Mouse (Mus musculus): ENCODE data around the gene Nt5c.
"Not testable (repeated sequence)": the region's sequence is repeated elsewhere in the genome, so short reads cannot be mapped to it uniquely, and the experiment has no call there.

Nt5c gene

DNA sequence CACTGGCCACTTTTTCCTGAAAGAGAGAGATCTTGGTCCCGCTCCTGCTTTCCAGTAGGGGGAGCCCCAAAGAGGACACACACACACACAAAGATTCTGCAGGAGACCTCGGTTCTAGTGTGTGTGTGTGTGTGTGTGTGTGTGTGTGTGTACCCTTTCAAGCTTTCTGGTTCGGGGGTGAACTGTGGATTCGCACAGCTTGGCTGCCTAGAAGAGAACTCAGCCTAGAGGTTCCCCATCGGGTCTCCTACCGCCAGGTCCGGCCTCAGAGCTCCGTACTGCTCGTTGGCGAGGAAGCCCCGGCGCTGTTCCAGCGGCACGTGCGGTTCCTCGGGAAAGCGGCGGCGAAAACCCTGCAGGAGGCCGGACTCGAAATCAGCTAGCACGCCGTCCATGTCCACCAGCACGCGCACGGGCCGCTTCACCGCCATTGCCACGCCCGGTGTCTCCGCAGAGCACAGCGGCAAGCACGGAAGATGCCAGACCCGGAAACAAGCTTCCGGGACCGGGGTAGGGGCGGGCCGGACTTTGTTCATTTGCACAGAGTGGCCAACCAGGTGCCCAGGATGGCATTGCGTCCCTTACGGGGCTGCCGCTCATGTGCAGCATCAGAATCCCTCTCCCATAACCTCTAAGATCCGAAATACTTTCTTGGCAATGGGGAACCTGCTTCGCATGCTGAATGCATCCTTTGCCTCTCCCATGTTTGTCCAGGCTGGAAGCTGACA lies at the start of gene Nt5c:
TSS of gene Nt5c (minus strand) at position 507 of the 728 bp plus-strand sequence.
- peak; percentile 77 to 82 for DNase-seq

DNA sequence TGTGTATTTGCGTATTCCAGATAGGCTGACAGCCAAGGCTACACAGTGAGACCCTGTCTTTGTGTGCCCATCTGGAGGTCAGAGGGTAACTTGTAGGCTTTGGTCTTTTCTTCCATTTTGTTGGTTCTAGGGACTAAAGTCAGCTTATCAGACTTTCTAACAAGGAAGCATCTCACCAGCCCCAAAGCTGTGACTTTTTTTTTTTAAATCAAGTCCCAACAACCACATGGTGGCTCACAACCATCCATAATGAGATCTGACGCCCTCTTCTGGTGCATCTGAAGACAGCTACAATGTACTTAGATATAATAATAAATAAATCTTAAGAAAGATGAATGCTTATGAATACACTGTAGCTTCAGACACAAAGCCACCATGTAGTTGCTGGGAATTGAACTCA lies 46.4 kb upstream of the Nt5c start:
- DNase-seq, result no peak

DNA sequence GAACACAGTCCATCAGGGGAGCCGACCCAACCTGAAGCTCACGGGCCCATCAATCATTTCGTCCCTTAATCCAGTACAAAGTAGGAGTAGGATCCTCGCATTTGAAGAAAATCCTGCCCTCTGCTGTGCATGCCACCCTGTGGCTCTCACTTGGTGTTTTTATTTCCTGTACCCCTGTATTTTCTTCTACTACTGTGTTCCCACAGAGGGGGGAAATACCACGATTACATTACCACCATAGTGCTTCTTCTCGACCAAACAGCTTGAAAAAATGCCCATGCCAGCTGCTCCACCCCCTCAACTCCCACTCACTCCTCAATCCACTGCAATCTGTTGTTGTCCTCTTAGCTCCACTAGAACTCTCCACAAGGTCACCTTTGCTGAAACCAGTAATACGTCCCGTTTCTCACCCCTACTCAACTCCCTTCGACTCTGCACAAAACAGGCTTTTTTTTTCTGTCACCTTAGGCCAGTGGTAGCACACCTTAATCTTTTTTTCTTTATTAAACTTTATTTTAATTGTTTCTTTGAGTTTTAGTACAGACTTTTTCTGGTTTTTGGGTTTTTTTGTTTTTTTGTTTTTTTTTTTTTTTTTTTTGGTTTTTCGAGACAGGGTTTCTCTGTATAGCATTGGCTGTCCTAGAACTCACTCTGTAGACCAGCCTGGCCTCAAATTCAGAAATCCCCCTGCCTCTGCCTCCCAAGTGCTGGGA lies 45.4 kb upstream of the Nt5c start:
- DNase-seq, result no peak

DNA sequence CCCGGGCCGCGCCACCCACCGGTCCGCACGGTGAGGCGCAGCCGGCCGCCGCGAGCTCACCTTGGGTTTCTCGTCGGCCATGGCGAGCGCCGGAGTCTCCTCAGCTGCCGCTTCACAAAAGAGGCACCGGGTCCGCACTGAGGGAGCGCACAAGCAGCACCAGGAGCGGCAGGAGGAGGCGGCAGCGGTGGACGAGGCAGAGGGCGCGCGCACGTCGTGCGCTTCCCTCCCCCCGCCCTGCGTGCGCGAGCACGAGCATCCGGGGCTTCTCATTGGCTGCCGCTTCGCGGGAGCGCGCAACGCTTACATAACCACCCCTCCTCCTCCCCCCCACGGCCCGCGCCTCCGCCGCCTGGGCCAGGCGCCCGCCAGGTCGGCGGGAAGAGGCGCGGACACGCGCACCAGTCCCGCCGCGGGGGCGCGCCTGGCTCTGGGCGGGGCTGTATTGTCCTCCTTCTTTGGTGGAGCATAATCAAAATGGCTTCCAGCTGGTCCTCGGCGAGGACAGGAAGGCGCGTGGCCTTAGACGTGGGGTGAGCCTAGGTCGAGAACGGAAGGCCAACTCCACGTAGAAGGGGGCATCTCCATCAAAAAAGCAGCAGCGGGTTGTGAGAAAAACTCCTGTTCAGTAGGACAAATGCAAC lies 44.5 kb upstream of the Nt5c start, which contains the start of gene Sumo2:
TSS of gene Sumo2 (minus strand) at position 239 of the 644 bp plus-strand sequence.
- peak; percentile 96 to 97 for DNase-seq

DNA sequence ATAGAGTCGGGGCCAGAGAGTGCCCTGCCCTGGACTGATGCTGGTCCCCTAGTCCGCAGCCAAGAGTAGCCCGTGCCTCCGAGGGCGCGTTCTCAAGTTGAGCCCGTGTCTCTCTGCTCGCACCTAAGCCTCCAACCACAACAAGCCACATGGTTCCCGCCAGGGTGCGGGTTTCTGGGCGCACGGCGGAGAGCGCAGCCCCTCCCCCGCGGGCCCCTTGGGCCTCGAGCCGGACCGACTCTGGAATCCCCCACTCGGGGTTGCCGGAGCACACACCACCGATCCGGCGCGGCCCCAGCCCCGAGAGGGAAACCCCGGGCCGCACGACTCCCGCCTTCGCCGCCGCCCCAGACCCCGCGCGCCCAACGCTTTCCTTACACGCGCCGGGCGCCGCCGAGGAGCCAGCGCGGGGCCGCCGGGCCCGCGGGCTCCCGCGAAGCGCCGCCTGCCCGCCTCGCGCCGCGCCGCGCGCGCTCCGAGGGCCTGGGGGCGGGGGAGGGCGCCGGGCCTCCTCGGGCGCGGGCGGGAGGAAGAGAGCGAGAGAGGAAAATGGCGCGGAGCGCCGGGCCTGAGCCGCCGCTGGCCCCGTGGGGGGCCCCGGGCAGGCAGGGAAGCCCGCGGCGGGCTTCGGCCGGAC lies 43.9 kb upstream of the Nt5c start:
- peak; percentile 53 to 54 for DNase-seq

DNA sequence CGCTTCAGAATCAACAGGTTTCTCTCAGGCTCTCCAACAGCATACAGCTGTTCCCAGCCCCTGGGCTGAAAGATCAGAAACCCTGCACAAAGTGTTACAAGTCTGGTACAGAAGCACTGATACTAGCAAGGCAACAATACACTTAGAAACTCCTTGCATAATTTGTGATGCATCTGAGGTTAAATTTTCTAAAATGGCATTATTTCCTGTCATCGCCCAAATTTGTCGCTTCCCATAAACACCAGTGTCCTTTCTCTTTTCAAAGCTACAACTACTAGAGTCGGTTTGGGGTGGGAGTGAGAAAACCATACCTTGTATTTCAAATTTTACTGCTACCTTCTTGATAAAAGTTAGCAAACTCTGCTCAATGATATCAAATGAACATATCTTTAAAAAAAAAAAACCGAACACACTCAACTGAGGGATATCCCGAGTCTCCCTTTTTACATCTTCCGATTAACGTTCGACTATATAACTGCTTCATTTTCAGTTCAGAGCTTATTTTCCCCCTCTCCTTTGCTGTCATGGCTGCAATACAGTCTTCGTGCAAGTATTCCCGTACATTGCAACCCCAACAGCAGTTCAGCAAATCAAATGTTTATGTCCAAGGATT lies 43.2 kb upstream of the Nt5c start:
- DNase-seq, result no peak

DNA sequence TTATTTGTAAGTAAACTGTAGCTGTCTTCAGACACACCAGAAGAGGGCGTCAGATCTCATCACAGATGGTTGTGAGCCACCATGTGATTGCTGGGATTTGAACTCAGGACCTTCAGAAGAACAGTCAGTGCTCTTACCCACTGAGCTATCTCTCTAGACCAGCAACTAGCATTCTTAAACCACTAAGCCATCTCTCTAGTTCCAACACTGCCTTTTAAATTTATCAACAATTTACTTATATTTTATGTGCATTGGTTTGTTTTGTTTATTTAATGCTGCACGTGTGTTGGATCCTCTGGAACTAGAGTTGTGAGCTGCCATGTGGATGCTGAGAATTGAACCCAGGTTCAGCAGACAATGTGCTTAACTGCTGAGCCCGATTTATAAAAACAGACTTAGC lies 34.8 kb upstream of the Nt5c start:
- DNase-seq, result not testable (repeated sequence)

DNA sequence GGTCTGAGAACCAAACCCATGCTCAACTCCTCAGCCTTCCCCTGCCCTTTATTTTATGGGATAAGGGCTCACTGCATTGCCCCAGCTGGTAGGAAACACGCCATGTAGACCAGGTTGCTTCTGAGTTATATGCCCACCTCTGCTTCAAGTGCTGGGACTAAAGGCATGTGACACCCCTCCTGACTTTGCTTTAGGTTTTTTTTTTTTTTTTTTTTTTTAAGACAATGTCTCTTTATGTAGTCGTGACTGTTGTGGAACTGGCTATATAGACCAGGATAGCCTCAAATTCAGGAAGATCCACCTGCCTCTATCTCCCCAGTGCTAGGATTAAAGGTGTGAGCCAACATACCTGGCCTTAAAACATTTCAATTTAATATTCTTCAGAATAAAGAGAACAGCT lies 31.0 kb upstream of the Nt5c start:
- no peak for DNase-seq

DNA sequence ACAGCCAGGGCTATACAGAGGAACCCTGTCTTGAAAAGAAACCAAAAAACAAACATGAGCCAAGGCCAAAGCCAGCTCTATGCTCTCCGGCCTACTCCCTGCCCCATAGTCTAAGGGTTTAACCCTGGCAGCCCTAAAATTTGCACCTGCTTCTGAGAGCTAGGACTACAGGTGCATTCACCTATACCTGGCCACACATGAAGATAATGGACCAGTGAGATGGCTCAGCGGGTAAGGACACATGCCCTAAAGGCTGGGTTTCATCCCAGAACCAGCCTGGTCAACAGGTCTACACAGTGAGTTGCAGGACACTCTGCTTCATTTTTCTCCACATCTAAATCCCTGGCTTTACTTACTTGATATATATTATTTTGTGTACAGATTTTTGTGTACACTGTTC lies 30.6 kb upstream of the Nt5c start:
- DNase-seq, result no peak

DNA sequence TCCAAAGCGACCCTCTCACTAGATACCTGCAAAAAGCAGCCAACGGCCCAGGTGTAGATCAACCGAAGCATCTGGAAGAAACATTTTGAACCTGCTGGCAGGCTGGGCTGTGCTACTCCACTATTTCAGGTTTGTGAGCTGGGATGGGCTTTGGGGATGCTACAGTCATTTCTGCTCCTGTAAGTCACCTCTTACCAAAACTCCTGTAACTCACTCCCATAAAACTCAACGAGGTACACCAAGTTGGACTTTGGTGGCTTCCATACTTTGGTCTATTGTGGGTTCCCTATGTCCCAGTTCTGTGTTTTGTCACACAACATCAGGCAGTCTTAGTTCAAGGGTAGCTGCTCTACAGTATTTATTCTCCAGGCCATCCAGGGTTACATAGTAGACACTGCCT lies 29.4 kb upstream of the Nt5c start:
- DNase-seq, result no peak

DNA sequence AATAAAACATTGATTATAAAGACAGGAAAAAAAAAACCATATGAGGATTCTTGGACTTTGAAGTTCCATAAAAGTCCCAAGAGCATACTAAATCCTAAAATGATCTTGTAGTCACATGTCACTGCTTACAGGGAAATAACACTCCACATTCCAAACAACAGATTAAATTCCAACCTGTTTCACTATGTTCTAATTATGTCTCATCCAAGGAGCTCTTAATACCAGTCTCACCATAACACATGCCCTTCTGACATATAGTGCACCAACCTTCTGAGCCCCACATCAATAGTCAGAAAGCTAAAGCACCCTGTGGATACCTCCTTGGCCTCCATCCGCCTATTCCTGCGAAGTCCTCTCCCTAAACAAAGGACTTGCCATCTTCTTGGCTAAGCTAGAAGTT lies 28.6 kb upstream of the Nt5c start:
- no peak for DNase-seq

DNA sequence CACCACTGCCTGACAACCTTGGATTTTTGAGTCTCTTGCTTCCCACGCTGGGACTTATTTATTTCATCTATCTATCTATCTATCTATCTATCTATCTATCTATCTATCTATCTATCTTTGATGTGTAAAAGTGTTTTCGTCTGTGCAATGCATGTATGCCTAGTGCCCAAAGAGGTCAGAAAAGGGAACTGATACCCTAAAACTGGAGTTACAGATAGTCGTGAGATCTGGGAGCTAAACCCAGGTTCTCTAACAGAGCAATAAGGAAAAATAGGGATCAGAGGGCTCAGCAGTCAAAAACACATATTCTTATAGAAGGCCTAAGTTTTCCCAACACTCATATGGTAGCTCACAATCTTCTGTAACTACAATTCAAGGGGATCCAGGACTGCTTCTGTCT lies 27.9 kb upstream of the Nt5c start:
- no peak for DNase-seq

DNA sequence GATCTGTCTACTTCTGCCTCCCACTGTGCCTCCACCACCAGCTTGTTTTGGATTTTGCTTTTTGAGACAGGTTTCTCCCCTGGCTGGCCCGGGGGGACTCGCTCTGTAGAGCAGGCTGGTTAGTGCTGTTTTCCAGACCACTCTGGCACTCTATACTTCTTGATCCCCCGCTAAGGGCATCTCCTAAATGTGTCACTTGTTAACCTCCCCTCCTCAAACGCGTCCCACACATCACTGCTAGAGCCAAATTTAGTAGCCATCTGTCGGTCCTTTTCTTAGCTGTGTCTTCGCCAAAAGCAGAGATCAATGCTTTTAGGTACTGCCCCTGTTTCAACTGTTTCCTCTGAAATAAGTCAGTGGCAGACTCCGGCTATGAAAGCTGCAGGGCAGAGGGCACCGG lies 27.0 kb upstream of the Nt5c start:
- no peak for DNase-seq

DNA sequence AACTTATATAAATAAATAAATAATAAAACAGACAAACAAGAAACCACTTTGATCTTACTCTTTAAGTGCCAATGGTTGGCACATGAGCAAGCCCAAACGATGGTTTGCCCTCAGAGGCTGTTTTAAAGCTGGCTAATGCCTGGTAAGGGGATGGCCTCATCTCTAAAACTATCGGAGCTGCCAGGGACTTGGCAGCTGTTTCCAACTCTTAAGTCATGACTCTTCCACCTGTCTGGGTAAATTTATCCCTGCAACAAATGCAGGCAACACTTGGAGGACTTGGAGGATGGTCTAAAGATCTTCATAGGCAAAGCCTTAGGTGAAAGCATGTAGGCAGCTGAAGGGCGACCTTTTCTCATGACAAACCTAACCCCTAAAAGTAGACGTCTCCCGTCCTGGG lies 25.3 kb upstream of the Nt5c start:
- no peak for DNase-seq

DNA sequence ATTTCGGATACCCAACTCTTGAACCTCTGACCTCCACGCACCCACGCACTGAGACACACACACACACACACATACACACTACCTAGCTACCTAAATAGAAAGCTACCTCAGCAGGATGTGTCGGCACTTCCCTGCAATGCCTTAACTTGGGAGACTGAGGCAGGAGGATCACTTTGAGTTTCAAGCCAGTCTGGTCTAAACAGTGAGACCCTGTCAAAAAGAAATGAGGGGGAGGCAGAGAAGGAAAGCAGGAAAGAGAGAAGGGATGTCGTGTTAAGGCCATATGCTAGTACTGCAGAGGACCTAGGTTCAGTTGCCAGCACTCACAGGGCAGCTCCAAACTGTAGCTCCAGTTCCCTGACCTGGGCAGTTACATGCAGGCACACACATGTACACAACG lies 23.4 kb upstream of the Nt5c start:
- no peak for DNase-seq

DNA sequence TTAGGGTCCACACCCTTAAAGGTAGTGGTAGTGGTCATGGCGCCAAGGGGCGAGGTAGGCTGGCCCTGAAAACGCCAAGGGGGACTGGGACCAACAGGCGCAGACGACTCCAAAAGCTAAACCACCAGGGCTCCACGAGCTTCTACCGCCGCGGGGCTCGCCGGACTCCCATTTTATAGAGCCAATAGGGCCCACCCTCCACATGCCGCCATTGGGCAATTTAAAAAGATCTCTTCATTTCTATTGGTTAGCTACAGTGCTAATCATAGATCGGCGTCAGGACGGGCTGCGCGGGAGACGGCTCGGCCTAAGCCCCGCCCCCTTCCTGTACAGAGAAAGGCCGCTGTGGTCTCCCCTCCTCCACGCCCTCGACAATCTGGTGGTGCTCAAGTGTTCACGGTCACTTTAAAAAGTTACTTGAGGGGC lies 22.6 kb upstream of the Nt5c start, which contains the start of gene Jpt1:
TSS of gene Jpt1 (minus strand) at position 150 of the 426 bp plus-strand sequence.
- DNase-seq, result peak; percentile 93 to 97

DNA sequence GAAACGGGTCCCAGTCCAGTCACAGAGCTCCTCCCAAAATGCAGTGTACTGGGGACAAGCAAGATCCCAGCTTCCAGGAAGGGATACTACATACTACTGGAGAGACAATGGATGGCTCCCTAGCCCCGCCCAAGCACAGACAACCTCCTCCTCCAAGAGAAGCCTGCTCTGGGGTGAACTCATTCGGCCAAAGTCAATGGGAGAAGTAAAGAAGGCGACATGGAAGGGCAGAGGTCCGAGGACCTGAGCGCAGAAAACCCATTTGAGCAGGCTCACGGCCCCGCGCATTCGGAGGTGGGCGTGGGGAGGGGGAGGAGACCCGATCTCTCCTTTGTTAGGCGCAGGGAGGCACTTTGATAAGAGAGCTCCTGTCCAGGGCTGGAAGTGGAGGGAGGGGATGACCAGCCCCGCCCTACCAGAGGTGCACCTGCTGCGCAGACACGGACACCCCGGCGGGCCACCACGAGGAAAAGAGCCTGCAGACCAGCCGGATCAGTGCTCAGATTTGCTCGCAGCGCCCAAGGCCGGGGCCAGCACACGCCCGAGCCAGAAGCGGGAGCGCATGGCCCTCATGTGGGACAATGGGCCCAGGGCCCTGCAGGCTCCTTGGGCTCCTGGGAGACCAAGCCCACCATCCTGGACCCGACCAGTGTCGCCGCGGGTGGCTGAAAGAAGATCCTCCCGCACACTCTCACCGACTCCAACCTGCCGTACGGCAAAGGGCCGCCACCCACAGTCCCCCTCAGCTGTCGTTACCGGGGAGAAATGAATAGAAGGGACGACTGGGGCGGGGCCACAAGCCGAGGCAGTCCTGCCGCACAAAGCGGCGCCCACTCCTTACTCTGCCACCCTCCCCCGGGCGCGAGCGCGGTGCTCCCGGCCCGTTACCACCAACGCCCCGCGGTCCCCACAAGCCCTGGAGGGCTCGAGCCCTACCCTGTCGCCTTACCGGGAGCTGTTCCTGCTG lies 21.9 kb upstream of the Nt5c start:
- peak; percentile 44 to 52 for DNase-seq

DNA sequence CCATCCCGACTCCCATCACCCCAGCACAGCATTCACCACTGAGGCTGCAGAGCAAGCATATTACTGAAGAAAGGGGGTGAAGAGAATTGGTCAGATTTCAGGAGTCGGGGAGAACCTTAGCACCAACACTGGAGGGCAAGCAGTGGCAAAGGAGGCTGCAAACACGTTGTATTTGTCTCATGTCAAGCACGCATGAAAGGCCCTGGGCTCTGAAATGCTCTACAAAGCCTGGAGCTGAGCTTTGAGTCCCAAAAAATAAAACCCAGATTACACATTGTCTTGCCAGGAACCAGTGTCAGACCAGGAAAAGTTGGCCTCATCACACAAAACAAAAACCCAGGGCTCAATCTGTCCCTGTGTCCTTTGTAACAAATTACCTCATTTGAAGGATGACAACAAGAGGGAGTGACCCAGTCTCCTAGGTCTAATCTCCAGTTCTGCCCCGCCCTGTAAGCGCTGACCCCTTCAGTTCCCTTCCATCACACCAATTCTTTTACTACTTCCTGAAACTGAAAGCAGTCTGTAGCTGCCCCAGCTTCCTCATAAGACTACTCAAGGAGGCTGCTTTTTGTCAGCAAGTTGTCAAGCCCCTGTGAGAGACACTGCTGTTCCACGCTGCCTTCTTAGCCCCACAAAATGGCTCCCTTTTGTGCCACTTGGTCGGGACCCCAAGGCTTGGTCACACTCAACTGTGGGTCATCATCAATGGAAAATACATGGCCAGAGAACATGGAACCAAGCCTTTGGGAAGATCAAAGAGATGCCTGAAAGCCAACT lies 20.9 kb upstream of the Nt5c start:
- DNase-seq, result peak in 1 of 2 experiments; percentile 49

DNA sequence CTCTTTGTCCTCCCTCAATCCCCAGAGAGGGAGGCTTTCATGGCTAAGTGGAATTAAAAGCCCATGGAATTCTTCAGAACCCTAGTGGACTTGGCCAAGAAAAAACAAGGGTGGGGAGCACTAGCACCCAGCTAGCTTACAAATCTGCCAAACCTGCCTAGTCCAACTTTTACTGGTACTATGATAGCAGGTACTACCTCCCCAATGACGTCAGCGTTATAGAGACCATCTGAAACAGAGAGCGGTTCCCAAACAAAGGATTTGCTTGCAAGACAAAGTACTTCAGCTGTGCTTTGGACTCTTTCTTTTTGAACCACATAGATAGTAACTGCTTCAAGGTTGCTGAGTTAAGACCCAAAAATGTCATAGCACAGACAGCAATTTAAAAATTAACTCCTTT lies 20.3 kb upstream of the Nt5c start:
- DNase-seq, result no peak

DNA sequence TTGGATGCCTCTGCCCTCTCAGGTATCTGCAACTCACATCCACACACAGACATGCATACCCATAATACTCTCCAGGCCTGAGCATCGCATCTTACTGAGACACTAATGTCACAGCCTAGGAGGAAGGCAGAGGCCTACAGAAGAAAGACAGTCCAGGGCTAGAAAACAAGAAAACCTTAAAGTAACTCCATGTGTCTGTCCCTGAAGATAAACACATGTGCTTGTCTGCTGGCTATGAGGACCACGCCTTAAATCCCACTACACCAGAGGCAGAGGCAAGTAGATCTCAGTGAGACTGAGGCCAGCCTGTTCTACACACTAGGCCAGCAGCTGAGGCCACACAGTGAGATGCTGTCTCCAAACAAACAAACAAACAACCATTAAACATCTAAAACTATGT lies 19.5 kb upstream of the Nt5c start:
- no peak for DNase-seq

DNA sequence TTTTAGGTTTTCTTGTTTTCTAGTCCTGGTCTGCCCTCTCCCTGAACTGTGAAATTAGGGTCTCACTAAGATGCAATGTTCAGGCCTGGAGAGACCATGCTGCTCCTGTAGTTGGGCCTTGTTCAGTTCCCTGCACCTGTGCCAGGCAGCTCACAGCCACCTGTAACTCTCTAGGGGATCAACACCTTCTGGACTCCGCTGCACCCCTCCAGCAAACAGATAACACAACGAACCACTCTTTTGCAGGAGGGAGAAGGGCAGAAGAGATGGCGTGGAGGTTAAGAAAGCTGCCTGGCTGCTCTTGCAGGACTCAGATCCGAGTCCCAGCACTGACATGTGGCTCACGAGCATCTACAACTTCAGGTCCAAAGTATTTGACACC lies 18.8 kb upstream of the Nt5c start:
- DNase-seq, result no peak

Data from thymus, adult 18-20 months (tissue).